Mouse (Mus musculus) thymus, postnatal 4 days (tissue): Measurements from ENCODE around the gene Camsap1.

Experiments used
- DNase-seq: peaks from one replicate; pipeline ENCODE4 v3.0.0; 2021

The Camsap1 gene

GRCm38 (mm10) chr2:25977587-25978239 is 5.4 kb downstream of the Camsap1 start:
- DNase-seq: no peak

GRCm38 (mm10) chr2:25975141-25975770 is 7.8 kb downstream of the Camsap1 start:
- no peak for DNase-seq

GRCm38 (mm10) chr2:25970426-25970825 is 12.7 kb downstream of the Camsap1 start:
- no peak for DNase-seq

GRCm38 (mm10) chr2:25969319-25969718 is 13.8 kb downstream of the Camsap1 start:
- DNase-seq: no peak

- no peak for DNase-seq
Measured at GRCm38 (mm10) chr2:25949291-25949690, 33.8 kb downstream of the Camsap1 start.

GRCm38 (mm10) chr2:25947950-25948349 is 35.1 kb downstream of the Camsap1 start:
- no peak for DNase-seq

- DNase-seq: no peak
Measured at GRCm38 (mm10) chr2:25943822-25944221, 39.3 kb downstream of the Camsap1 start.

- peak; percentile 63 for DNase-seq
Measured at GRCm38 (mm10) chr2:25940503-25940902, 42.6 kb downstream of the Camsap1 start.

- DNase-seq: peak; percentile 77
Measured at GRCm38 (mm10) chr2:25931249-25931859, 51.7 kb downstream of the Camsap1 start.

GRCm38 (mm10) chr2:25927821-25928220 is 55.3 kb downstream of the Camsap1 start:
- no peak for DNase-seq

- no peak for DNase-seq
Measured at GRCm38 (mm10) chr2:25924934-25925333, 58.1 kb downstream of the Camsap1 start.

GRCm38 (mm10) chr2:25923799-25924198 is 59.3 kb downstream of the Camsap1 start:
- no peak for DNase-seq

- no peak for DNase-seq
Measured at GRCm38 (mm10) chr2:25919972-25920371, 63.1 kb downstream of the Camsap1 start.

- DNase-seq: no peak
Measured at GRCm38 (mm10) chr2:25918408-25918807, 64.7 kb downstream of the Camsap1 start.

- no peak for DNase-seq
Measured at GRCm38 (mm10) chr2:25914821-25915220, 68.3 kb downstream of the Camsap1 start.

GRCm38 (mm10) chr2:25914201-25914600 is 68.9 kb downstream of the Camsap1 start:
- no peak for DNase-seq

- peak; percentile 75 for DNase-seq
Measured at GRCm38 (mm10) chr2:25913247-25913646, 69.8 kb downstream of the Camsap1 start.

GRCm38 (mm10) chr2:25909872-25910271 is 73.2 kb downstream of the Camsap1 start:
- no peak for DNase-seq

GRCm38 (mm10) chr2:25898970-25899369 is 84.1 kb downstream of the Camsap1 start:
- DNase-seq: no peak

GRCm38 (mm10) chr2:25892440-25892839 is 90.6 kb downstream of the Camsap1 start:
- DNase-seq: no peak

GRCm38 (mm10) chr2:25888144-25888543 is 94.9 kb downstream of the Camsap1 start:
- peak; percentile 64 for DNase-seq

- DNase-seq: no peak
Measured at GRCm38 (mm10) chr2:25887226-25887625, 95.9 kb downstream of the Camsap1 start.

- no peak for DNase-seq
Measured at GRCm38 (mm10) chr2:25884756-25885155, 98.3 kb downstream of the Camsap1 start.

GRCm38 (mm10) chr2:25882276-25882675 is 100.8 kb downstream of the Camsap1 start:
- no peak for DNase-seq
